Mouse (Mus musculus): ENCODE measurements around the gene Gtf3a.
"Not testable (repeated sequence)": the region's sequence is repeated elsewhere in the genome, so short reads cannot be mapped to it uniquely, and the experiment has no call there.

Gtf3a gene

GRCm38 (mm10) chr5:146948508-146949088 is at the start of gene Gtf3a:
Gene Gtf3a, plus strand, starts transcription at chr5:146948657.
- peak; percentile 77 for DNase-seq (ENCODE audit: low read depth)

GRCm38 (mm10) chr5:146900331-146900730 is 48.1 kb upstream of the Gtf3a start:
- no peak for DNase-seq (ENCODE audit: low read depth)

GRCm38 (mm10) chr5:146901501-146901900 is 47.0 kb upstream of the Gtf3a start:
- no peak for DNase-seq (ENCODE audit: low read depth)

- peak; percentile 76 for DNase-seq (ENCODE audit: low read depth)
These were observed 44.1 kb upstream of the Gtf3a start for GRCm38 (mm10) chr5:146904404-146904803.

GRCm38 (mm10) chr5:146905486-146906172 is 42.8 kb upstream of the Gtf3a start:
- peak; percentile 83 for DNase-seq (ENCODE audit: low read depth)

- DNase-seq (ENCODE audit: low read depth): no peak
These were observed 40.9 kb upstream of the Gtf3a start for GRCm38 (mm10) chr5:146907533-146907932.

GRCm38 (mm10) chr5:146908629-146909028 is 39.8 kb upstream of the Gtf3a start:
- no peak for DNase-seq (ENCODE audit: low read depth)

GRCm38 (mm10) chr5:146912206-146912605 is 36.3 kb upstream of the Gtf3a start:
- no peak for DNase-seq (ENCODE audit: low read depth)

- no peak for DNase-seq (ENCODE audit: low read depth)
These were observed 35.1 kb upstream of the Gtf3a start for GRCm38 (mm10) chr5:146913355-146913754.

GRCm38 (mm10) chr5:146914088-146914766 is 34.2 kb upstream of the Gtf3a start:
- no peak for DNase-seq (ENCODE audit: low read depth)

GRCm38 (mm10) chr5:146916273-146916672 is 32.2 kb upstream of the Gtf3a start:
- no peak for DNase-seq (ENCODE audit: low read depth)

GRCm38 (mm10) chr5:146916806-146917205 is 31.7 kb upstream of the Gtf3a start:
- DNase-seq (ENCODE audit: low read depth): no peak

- DNase-seq (ENCODE audit: low read depth): not testable (repeated sequence)
These were observed 31.1 kb upstream of the Gtf3a start for GRCm38 (mm10) chr5:146917357-146917756.

- no peak for DNase-seq (ENCODE audit: low read depth)
These were observed 28.6 kb upstream of the Gtf3a start for GRCm38 (mm10) chr5:146919874-146920273.

- DNase-seq (ENCODE audit: low read depth): no peak
These were observed 27.9 kb upstream of the Gtf3a start for GRCm38 (mm10) chr5:146920314-146921161.

GRCm38 (mm10) chr5:146921224-146921623 is 27.2 kb upstream of the Gtf3a start:
- DNase-seq (ENCODE audit: low read depth): no peak

- no peak for DNase-seq (ENCODE audit: low read depth)
These were observed 24.9 kb upstream of the Gtf3a start for GRCm38 (mm10) chr5:146923547-146923946.

GRCm38 (mm10) chr5:146926673-146927072 is 21.8 kb upstream of the Gtf3a start:
- DNase-seq (ENCODE audit: low read depth): no peak

GRCm38 (mm10) chr5:146931422-146931821 is 17.0 kb upstream of the Gtf3a start:
- DNase-seq (ENCODE audit: low read depth): no peak

- no peak for DNase-seq (ENCODE audit: low read depth)
These were observed 16.4 kb upstream of the Gtf3a start for GRCm38 (mm10) chr5:146931904-146932553.

- DNase-seq (ENCODE audit: low read depth): no peak
These were observed 15.0 kb upstream of the Gtf3a start for GRCm38 (mm10) chr5:146933466-146933865.

Data from c-Kit-positive CD71-negative TER-119-negative erythroid progenitor cells, embryonic 14.5 days (primary cell).